ENCODE assay signal across 7 mouse cellular contexts in genomic region chr13:54621155-54621932, GRCm38 (mm10). TPM values are rescaled to one million over a fixed set of nuclear protein-coding genes. Genes with fewer than 3 reads are reported as not detected.
DNase-seq lines count a peak whose midpoint lies in the region; ATAC-seq lines count a peak whose summit lies in the region.

Gene Faf2 (plus strand): TSS chr13:54621784.

- H3K36me3 ChIP-seq in embryonic facial prominence, embryonic 10.5 days (replicated peaks), result peaks cover 14% of the 10 kb centered on the region
- peaks cover 12% of the 10 kb centered on the region for H3K36me3 ChIP-seq in limb, embryonic 10.5 days
- H3K36me3 ChIP-seq in midbrain, embryonic 13.5 days, result no peaks in the 10 kb centered on the region

- peak; percentile 95 for ATAC-seq in granulocyte monocyte progenitor cell, adult 5-6 weeks (replicated peaks; ENCODE audit: poor library complexity, severe bottlenecking)
- ATAC-seq in midbrain, embryonic 13.5 days, result peak; percentile 98

- no peaks in the 10 kb centered on the region for H3K9me3 ChIP-seq in embryonic facial prominence, embryonic 10.5 days
- H3K9me3 ChIP-seq in limb, embryonic 10.5 days (replicated peaks), result no peaks in the 10 kb centered on the region
- no peaks in the 10 kb centered on the region for H3K9me3 ChIP-seq in midbrain, embryonic 13.5 days

- peak within 1 kb of the TSS; percentile 96 for H3K4me2 ChIP-seq in midbrain, embryonic 13.5 days (replicated peaks)

- H3K27ac ChIP-seq in embryonic facial prominence, embryonic 10.5 days (replicated peaks), result peak within 1 kb of the TSS; percentile 97
- H3K27ac ChIP-seq in limb, embryonic 10.5 days, result peak within 1 kb of the TSS; percentile 97
- peak within 1 kb of the TSS; percentile 92 for H3K27ac ChIP-seq in midbrain, embryonic 13.5 days

- H3K27me3 ChIP-seq in embryonic facial prominence, embryonic 10.5 days (replicated peaks; ENCODE audit: low read depth, poor library complexity, severe bottlenecking), result 0 out of 2 replicates have a peak, but pooled peaks cover 3% of the 10 kb centered on the region
- no peaks in the 10 kb centered on the region for H3K27me3 ChIP-seq in limb, embryonic 10.5 days (ENCODE audit: low read depth, poor library complexity, severe bottlenecking)
- peaks cover 9% of the 10 kb centered on the region; the same call in 1 of the 2 replicates for H3K27me3 ChIP-seq in midbrain, embryonic 13.5 days

- H3K4me1 ChIP-seq in embryonic facial prominence, embryonic 10.5 days, result peaks cover 16% of the 10 kb centered on the region
- peaks cover 12% of the 10 kb centered on the region for H3K4me1 ChIP-seq in limb, embryonic 10.5 days
- peaks cover 24% of the 10 kb centered on the region for H3K4me1 ChIP-seq in midbrain, embryonic 13.5 days (replicated peaks)

- peak within 1 kb of the TSS; percentile 89 for H3K4me3 ChIP-seq in embryonic facial prominence, embryonic 10.5 days
- H3K4me3 ChIP-seq in limb, embryonic 10.5 days, result peak within 1 kb of the TSS; percentile 99
- peak within 1 kb of the TSS; percentile 97 for H3K4me3 ChIP-seq in midbrain, embryonic 13.5 days (replicated peaks)

- DNase-seq in adrenal gland, postnatal 10 days, result peak; percentile 100
- peak; percentile 99 for DNase-seq in embryonic facial prominence, embryonic 10.5 days (ENCODE audit: low spot score)
- DNase-seq in kidney, adult 11 months, result peak; percentile 96
- DNase-seq in limb, embryonic 10.5 days (ENCODE audit: low spot score), result peak; percentile 100
- peak; percentile 97 for DNase-seq in spleen, adult 12 weeks (ENCODE audit: low spot score)

- H3K9ac ChIP-seq in midbrain, embryonic 13.5 days (replicated peaks), result peak within 1 kb of the TSS; percentile 94

- 12% methylated on average over 44 of the region's 44 CpGs for WGBS in embryonic facial prominence, embryonic 10.5 days
- 11% methylated on average over 44 of the region's 44 CpGs for WGBS in limb, embryonic 10.5 days
- 13% methylated on average over 44 of the region's 44 CpGs for WGBS in midbrain, embryonic 13.5 days

RNA-seq across cellular contexts. Expression of gene Faf2, which starts in this region (rescaled TPM):
- 10 to 100 TPM; 63.5 to 64.7 TPM for total RNA-seq in adrenal gland, postnatal 10 days (2021)
- 83.4 and 86.7 TPM in 2 replicates for polyA plus RNA-seq in embryonic facial prominence, embryonic 10.5 days (2016; fragmentation: Nextera tagmentation; extraction: Ambion mirVana)
- total RNA-seq in granulocyte monocyte progenitor cell, adult 5-6 weeks (2014; fragmentation: Nextera tagmentation), result 30.4 and 43.7 TPM in 2 replicates
- 40.0 and 47.6 TPM in 2 replicates for total RNA-seq in granulocyte monocyte progenitor cell, adult 5-6 weeks (2017)
- 75.7 and 87.7 TPM in 2 replicates for polyA plus RNA-seq in limb, embryonic 10.5 days (2016; fragmentation: Nextera tagmentation; extraction: Ambion mirVana)
- polyA plus RNA-seq in midbrain, embryonic 13.5 days (2015; fragmentation: Nextera tagmentation; extraction: Ambion mirVana), result 74.9 and 79.7 TPM in 2 replicates

Comparison
In these comparisons a context has a peak if more than half of its experiments do, and no peak if none do; other contexts are left out.
1. Peak in every context shown above with its lines: DNase-seq, ATAC-seq, H3K4me3 ChIP-seq and H3K27ac ChIP-seq.